Mouse (Mus musculus): ENCODE results near the gene Atp5f1.
"Not testable (repeated sequence)": the region's sequence is repeated elsewhere in the genome, so short reads cannot be mapped to it uniquely, and the experiment has no call there.

Atp5f1 gene

DNA sequence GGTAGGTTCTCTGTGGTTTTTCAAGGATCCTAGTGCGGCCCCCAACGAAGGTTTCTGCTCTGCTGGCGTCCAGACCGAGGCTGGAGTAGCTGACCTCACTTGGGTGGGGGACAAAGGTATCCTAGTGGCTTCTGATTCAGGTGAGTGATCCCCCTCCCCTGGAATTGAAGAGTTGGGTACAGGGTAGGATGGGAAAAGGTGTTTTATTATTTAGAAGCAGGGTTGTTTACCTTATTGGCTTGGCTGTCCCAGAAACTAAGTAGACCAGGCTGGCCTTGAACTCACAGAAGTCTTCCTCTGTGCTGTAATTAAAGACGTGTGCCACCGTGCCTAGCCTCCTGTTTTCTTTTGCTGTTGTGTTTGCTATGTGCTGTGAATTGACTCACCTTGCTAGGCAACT, at the start of gene Atp5f1:
Gene Atp5f1, minus strand, starts transcription at position 101 of the 400 bp plus-strand sequence.
- DNase-seq (ENCODE audit: low read depth, low spot score) = no peak

DNA sequence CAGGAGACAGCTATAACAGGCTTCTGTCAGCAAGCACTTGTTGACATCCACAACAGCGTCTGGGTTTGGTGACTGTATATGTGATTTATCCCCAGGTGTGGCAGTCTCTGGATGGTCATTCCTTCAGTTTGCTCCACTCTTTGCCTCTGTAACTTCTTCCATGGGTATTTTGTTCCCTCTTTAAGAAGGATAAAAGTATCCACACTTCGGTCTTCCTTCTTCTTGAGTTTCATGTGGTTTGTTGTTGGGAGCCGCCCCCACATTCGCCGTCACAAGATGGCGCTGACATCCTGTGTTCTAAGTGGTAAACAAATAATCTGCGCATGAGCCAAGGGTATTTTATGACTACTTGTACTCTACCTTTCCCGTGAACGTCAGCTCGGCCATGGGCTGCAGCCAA, 43.5 kb upstream of the Atp5f1 start:
- not testable (repeated sequence) for DNase-seq (ENCODE audit: low read depth, low spot score)

DNA sequence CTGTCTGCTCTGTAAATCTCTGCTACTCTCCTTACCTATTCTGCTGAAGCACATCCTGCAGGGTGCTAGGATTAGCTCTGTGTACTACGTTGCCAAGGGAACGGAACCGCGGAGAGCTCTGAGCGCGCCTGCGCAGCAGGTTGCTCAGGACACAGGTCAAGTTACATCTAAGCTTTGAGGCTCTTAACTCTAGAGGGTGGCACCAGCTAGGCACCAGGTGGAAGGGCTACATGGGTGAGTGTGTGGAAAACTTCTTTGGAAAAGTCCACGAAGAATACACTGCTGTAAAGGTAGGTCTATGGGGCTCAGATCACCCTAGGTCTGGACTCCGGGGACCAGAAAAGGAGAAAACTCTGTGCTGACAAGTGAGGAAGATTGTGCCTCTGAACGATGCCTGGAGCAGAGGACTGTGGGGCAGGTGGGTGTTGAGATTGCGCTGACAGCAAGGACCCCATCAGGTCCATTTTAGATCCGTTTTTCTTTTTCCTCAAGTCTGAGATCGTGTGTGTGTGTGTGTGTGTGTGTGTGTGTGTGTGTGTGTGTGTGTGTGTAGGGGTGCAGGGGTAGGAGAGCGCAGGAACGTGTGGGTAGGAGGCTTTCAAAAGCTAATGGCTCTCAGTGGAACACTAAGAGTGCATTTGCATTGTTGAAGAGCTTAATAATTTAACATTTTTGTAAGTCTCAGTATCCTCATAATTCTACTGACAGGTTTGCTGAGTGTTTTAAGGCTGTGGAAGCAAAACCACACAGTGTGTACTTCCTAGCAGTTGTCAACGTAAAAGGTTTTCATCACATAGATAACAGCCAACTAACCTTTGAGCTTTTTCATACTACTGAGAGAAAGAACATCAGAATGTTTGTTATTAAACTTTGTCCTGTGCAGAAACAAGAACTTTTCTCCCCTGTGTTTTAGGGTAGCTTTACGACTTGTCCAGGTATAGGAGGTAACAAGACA, 41.8 kb upstream of the Atp5f1 start:
- peak; percentile 88 for DNase-seq (ENCODE audit: low read depth, low spot score)

DNA sequence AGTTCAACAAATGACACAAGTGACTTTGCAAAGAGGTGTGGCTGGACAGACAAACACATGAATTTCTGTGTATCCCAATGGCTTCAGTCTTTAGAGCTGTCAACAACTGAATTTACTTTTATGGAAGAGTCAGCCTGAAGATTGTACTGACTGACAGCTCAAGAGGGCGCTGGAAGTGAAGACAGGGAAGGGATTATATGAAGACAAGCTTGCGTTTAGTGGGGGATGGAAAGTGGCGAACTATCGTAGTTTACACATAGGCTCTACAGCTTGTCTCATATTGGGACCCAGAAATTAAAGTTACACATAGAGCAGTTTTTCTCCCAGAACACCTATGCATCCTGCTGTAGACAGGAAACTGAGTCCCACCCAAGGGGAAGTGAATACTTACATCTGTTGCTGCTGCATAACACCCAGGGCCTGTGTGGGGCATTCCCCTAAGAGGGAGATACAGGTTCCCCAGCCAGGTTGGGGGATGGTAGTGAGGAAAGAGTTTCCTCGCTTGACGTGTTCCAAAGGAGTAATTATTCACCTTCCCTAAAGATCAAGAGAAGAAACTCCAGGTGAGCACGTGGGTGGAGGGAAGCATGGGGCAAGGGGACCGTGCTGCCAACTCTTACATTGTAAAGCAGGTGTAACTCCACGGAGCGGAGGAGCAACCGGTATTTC, 40.9 kb upstream of the Atp5f1 start:
- DNase-seq (ENCODE audit: low read depth, low spot score) = no peak

- DNase-seq (ENCODE audit: low read depth, low spot score) = no peak
Measured at GRCm38 (mm10) chr3:105994730-105995129, 34.8 kb upstream of the Atp5f1 start.

GRCm38 (mm10) chr3:105991653-105992283, 31.9 kb upstream of the Atp5f1 start:
- DNase-seq (ENCODE audit: low read depth, low spot score) = peak; percentile 36

DNA sequence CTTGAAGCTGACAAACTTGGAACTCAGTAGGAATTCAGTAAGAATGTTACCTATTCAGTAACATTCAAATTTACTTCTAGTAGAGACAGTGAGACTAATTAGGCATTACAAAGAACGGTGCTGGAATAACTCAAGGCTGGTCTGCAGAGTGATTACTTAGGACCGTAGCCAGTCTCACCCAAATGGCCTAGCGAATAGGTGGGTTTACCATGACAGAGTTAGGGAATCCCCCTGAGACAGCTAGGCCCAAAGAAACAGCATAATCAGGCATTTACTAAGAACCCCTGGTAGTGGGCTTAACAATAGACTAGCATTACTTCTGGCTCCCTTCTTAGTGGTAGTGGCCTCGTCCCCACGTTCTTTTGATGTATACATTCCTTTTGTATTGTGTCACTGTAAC, 29.7 kb upstream of the Atp5f1 start:
- peak; percentile 80 for DNase-seq (ENCODE audit: low read depth, low spot score)

GRCm38 (mm10) chr3:105974174-105974573, 14.3 kb upstream of the Atp5f1 start:
- no peak for DNase-seq (ENCODE audit: low read depth, low spot score)

- no peak for DNase-seq (ENCODE audit: low read depth, low spot score)
Measured at GRCm38 (mm10) chr3:105973411-105973810, 13.5 kb upstream of the Atp5f1 start, which contains the start of gene Ovgp1. Gene Ovgp1, plus strand, starts transcription at chr3:105973711.

DNA sequence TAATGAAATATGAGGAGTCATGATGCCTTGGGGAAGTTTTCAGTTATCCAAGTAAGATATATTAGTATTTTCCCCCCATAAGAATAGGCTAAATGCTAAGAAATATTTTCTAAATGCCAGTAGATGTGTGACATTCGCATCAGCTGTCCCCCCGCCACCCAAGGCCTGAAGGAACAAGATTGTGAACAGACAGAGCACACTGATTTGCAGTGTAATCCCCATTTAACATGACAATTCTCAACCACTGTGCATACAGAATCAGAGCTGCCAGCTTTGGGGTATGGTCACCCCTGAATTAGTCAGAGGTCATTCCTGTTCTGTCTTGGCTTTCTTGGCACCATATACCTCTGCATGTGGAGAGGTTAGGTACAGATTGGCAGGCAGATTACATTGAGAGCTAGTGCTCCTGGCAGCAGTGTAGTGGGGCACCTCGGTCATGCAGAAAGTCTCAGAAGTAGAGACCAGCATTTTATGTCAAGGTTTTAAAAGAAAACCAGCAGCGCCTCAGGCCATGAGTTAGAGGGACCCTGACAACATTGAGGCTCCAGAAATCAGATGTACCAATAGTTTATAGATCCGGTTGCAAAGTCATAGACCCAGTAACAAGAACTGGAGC, 12.0 kb upstream of the Atp5f1 start:
- DNase-seq (ENCODE audit: low read depth, low spot score) = no peak

- DNase-seq (ENCODE audit: low read depth, low spot score) = peak; percentile 70
Measured at GRCm38 (mm10) chr3:105960700-105961099, 801 bp upstream of the Atp5f1 start.

DNA sequence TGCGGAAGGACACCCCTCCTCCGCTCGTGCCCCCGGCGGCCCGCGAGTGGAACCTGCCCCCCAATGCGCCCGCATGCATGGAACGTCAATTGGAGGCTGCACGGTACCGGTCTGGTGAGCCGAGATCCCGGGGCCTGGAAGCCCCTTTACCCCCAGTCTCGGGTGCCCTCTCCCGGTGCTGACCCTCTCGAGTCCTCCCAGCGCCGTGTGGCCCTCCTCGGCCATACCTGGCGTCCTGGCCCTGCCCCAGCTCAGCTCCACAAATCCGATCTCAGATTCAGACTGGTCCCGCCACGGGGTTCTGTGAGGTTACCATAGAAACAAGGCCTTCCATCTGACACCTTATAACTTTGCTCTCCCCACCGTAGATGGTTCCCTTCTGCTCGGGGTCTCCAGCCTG, 314 bp downstream of the Atp5f1 start:
- peak; percentile 66 for DNase-seq (ENCODE audit: low read depth, low spot score)

GRCm38 (mm10) chr3:105958974-105959580, 822 bp downstream of the Atp5f1 start, which contains the start of gene Wdr77:
Gene Wdr77, plus strand, starts transcription at chr3:105959369.
- DNase-seq (ENCODE audit: low read depth, low spot score) = peak; percentile 99

GRCm38 (mm10) chr3:105958204-105958603, 1.7 kb downstream of the Atp5f1 start:
- no peak for DNase-seq (ENCODE audit: low read depth, low spot score)

- DNase-seq (ENCODE audit: low read depth, low spot score) = no peak
Measured at GRCm38 (mm10) chr3:105957235-105957634, 2.7 kb downstream of the Atp5f1 start.

DNA sequence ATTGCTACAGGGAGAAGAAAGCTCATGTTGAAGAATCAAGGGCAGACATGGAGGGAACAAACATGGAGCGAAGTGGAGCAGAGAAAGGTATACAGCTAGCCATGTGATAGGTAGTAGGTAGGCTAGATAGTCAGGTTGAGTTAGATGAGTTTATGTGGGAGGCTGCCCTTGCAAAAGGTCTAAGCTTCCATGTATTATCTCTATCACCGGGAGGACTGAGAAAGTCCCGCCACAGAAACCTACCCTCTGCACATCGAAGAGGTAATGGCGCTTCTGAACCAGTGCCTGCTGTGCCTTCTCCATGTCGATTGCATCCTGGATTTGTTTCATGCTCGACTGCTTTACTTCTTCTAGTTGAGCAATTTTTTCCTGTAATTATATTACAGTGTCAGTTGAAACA, 8.6 kb downstream of the Atp5f1 start:
- no peak for DNase-seq (ENCODE audit: low read depth, low spot score)

DNA sequence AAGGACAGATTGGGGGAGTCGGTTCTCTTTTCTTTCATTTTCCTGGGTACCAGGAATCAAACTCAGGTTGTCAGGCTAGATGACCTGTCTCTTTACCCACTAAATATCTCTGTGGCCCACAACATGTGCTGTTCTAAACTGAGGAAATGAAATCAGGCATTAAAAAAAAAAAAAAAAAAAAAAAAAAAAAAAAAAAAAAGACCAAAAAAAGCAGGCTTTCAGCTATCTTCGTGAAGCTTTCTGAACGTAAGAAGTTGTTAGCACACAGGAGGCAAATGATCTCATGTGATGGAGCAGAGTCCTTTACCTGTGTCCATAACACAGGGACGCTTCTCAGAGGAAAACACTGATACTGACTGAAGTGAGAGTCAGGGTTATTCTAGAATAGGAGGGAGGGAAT, 23.8 kb downstream of the Atp5f1 start:
- no peak for DNase-seq (ENCODE audit: low read depth, low spot score)

GRCm38 (mm10) chr3:105935033-105935432, 24.9 kb downstream of the Atp5f1 start:
- DNase-seq (ENCODE audit: low read depth, low spot score) = no peak

DNA sequence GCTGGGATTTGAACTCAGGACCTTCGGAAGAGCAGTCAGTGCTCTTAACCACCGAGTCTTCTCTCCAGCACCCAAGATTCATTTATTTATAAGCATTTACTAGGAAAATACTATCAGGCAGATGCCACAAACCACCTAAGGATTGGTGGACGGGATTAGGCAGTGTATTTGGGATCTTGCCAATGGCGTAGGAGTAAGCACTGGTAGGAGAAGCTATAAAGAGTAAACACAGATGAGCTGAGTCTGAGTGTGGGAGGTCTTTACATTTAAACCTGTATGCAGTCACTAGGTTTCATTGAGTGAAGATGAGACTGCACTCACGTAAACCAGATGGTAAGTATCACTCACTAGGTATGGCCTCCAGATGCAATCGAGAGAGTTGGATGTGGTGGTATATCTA, 26.0 kb downstream of the Atp5f1 start:
- no peak for DNase-seq (ENCODE audit: low read depth, low spot score)

DNA sequence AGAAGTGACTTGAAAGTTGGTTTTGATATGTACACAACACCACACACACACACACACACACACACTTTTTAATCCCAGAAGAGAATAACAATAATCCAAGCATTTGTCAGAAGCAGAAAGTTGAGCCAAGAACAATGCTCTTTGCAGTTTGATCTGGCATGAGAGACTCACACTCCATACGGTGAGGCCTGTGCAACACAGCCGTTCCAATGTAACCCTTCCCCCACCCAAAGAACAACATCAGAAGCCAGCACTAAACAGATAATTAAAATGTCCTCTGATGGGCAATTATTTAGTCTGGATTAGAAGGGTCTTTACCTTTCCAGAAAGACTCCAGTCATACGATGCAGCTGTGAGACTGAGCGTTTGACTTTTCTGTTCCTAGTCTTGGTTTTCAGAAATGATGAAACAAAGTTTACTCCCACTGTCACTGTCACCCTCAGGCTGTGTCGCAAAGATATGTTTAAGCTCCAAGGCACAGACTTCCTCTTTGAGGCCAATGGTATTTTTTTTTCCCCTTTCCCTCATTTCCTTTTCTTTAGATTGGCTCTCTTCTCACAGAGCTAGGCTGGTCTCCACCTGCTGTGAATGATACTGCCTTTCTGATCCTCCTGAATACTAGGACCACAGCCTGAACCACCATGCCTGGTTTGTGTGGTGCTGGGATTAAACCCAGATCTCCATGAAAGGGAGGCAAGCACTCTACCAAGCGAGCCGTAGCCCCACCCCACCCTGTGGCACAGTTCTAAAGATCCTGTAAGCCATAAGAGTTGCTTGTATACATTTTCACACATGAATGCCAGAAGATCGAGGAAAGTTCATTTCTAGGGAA, 27.4 kb downstream of the Atp5f1 start, which contains the start of gene I830077J02Rik:
Gene I830077J02Rik, minus strand, starts transcription at position 425 of the 832 bp plus-strand sequence.
- DNase-seq (ENCODE audit: low read depth, low spot score) = no peak

Measured in ZHBTc4 (cell line).